Mouse (Mus musculus) T-helper 2 cell (primary cell): ENCODE results near the gene Nup85.

ENCODE experiments used
- in situ Hi-C: fragments of 300-600 bp; cut with MboI, MseI; formaldehyde crosslinking; loops from one replicate; pipeline ENCODE4 v1.15.1; 2025; ENCODE audit warnings: high pct_unique_total_duplicates

Gene Nup85

DNA sequence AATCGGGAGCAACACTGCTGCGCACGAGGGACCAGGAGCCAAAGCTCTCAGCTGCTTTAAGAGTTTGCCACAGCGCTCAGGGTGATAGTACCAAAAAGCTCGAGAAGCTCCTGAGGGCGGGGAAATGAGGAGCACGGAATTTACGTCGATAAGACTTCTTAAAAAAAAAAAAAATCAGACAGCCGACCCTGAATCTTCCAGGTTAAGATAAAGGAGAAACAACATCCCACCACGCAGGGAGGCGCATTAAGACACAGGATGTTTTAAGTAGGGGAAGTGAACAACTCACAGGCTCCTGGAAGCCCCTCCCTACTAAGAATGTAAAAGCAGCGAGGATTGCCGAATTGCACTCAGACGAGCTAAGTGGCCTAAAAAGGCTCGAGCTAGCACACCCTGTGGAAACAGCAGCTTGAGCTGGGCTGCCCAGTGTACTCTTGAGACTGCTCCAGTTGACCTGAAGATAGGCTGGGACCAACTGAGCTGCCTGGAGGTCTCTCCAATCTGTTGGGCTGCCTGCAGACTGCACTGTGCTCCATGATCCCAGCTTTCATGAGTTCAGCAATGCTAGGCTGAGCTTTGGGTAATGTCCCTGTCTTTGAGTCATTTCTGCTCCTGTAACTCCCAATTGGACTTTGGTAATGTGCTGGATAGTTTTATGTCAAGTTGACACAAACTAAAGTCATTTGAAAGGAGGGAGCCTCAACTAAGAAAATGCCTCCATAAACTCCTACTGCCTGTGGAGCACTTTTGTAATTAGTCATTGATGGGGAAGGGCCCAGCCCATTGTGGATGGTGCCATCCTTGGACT lies 49.1 kb downstream of the Nup85 start:
- in situ Hi-C loops: no loop called here

DNA sequence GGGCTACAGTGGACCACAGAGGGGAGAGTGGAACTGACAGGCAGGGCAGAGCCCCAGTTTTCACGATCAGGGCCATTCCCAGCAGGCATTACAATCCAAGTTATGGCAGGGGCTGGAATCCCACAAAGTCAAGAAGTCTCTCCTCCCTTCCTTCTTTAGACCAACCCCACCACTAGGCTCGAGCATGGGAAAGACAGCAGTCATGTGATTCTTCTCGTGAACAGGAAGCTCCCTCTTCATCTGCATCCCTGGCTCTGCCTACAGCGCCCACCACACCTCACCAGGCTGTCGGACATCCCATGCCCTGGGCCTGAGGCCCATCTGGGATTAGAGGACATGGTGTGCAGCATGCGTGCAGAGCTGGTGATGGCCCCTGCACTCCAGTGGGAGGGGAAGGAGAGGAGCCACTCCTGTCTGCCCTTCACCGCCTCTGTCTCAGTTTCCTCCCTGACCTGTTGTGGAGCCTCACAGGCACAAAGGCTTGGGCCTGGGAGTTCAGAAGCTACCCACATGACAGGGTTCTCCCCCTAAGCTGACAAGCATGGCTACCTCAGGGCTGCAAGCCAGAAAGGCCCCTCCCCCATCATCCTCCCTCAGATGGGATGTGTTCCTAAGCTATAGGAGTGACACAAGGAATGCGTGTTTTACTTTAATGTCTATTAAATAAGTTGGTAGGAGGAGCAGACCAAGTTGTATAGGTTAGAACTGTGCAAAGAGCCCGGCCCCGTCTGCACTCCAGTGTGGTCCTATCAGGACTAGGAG lies 50.3 kb downstream of the Nup85 start:
- in situ Hi-C loops: no loop called here

DNA sequence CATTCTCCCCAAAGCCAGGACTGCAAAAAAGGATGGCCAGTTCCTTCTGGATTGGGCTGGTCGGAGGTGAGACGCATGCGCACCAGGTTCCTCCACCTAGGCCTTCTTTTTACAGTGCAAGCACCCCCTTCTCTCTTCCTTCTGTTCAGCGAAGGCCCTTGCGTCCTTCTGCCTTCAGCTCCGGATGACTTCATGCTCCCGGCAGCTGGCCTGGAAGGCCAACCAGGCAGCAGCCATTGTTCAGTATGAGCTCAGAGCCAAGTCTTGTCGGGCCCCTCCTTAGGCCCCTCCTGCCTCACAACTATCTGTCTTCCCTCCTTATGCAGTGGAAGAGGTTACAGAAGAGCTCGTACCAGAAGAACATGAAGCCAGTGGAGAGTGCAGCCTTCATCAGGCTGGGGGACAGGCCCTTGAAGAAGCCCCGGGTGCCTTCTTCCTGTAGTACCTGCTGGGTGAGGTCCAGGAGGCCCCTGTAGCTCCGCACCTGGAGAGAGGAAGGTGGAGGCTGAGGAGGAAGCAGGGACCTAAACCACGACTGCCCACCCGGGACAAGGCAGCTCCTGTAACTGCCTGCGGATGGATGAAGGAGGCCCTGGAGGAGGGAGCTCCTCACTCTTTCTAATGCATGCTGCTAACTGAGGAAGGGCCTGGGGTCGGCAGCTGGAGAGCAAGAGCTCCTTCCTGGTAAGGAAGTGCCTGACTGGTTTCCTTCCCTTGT lies 51.0 kb downstream of the Nup85 start:
- in situ Hi-C loops: no loop called here

DNA sequence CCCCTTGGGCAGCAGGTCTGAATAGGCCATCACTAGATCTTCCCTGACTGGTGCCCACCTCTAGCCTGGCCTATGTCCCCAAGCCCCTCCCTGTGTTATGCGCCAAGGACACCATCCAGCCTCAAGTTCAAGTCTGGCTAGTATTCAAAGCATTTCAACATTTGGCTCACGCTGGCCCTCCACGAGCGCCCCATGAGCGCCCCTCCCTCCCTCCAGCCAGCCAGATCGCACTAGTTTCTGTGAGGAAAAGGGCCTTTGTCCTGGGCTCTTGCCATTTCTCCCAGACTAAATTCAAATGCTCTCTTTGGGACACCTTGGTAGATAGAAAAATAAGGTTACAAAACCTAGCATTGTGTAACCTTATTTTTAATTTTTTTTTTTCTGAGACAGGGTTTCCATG lies 51.6 kb downstream of the Nup85 start:
- in situ Hi-C loops: no loop called here

DNA sequence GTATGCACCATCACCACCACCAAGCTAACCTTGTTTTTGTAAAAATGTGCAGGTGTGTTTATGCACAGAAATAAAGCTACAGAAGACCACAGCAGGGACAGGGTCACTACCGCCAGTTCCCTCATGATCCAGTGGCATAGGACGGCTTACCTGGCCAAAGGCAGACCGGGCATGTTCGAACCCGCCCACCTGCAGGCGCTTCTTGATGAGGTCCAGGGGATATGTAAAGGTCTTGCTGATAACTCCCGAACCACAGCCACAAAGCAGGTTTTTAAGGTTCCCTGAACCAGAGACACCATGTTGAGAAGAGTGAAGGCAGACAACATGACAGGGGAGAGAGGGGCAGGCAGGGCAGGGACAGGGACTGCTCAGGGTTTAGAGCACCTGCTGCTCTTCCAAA lies 52.1 kb downstream of the Nup85 start:
- in situ Hi-C loops: no loop called here

DNA sequence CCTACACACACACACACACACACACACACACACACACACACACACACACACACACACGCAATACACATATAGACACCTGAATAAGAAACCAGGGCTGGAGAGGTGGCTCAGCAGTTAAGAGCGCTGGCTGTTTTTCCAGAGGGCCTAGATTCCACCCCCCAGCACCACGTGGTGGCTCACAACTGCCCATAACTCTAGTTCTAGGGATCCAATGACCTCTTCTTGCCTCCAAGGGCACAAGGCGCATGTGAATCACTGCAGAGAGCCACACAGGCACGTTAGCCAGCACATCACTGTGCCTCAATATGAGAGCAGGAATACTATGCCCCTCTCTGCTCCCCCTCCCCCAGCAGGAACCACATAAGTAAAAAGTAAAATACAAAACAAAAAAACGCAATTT lies 52.7 kb downstream of the Nup85 start:
- in situ Hi-C loops: no loop called here

DNA sequence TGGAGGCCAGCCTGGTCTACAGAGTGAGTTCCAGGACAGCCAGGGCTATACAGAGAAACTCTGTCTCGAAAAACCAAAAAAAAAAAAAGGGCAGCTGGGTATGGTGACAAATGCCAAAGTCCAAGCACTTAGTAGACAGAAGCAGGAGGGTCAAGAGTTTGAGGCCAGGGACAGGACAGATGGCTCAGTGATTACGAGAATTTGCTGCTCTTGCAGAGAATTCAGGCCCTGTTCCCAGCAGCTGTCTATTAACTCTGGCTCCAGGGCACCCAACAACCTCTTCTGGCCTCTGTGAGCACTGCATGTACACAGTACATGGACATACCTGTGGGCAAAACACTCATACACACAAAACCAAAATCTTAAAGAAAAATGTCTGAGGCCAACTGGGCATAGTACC lies 53.8 kb downstream of the Nup85 start:
- in situ Hi-C loops: no loop called here

DNA sequence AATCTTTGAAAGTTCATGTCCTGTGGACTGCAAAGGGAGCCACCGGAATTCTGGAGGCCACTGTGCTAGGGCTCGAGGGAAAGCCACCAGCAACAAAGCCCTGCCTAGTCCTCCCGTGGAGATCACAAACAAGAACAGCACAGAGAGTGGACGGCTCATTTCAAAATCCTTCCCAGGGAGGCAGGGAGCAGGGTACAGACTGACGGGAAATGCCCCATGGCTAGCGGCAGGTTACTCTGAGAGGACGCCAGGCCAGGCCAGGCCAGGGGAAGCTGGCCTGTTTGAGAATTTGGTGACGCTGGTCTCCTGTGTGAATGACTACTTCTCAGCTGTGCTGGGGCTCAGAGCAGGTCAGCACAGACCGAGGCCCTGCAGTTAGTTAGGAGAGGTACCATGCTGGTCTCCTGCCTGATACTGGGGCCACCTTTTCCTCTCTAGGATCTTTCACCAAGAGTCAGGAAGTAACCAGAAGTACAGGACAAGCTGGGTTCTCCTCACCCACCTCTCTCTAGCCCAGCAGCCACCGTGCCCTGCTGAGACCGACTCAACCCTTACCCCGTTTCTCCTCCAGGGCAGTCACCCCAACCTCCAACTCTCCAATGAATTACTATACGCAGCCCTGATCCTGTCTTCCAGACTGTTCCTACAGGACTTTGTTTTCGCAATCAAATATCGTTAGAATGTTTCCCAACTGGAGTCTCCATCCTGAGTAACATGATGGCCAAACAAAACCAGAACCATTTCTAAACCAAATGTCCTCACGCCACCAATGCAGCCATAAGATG lies 54.7 kb downstream of the Nup85 start:
- in situ Hi-C loops: no loop called here

DNA sequence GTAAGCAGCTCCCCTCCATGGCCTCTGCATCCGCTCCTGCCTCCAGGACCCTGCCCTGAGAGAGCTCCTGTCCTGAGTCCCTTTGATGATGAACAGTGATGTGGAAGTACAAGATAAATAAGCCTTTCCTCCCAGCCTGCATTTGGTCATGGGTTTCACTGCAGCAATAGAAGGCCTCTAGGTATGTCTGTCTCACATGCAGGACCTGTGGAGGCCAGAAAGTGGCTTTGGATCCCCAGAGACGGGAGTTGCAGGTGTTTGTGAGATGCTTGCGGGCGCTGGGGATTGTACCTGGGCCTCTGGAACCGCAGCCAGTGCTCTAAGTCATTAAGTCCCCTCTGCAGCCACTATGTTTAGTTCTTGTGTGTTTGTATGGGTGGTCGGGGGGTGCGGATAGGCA lies 55.7 kb downstream of the Nup85 start:
- in situ Hi-C loops: no loop called here

DNA sequence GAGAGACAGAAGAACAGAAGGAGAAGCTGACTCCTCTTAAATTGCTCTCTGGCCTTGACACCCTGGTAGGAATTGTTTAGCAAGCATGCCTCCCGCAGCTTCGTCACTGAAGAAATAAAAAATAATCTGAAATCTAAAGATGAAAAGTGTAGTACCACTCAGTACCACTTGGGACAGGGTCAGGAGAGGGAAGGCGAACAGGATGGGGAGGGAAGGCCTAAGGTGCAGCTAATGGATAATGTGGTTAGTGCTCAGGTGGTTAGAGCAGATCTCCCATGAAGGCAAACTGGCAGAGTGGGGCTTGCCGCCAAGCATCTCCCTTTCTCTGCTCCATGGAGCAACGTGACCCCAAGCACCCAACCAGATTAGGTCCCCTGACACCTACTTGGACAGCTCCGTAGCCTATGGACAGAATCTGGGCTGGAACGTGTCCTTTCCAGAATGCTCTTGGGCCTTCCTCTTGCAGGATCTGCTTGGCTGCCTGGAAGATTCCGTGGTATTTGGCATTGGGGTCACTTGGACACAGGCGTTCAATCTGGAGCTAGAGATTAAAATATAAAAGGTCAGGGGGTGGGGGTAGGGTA lies 59.3 kb downstream of the Nup85 start:
- in situ Hi-C loops: no loop called here

DNA sequence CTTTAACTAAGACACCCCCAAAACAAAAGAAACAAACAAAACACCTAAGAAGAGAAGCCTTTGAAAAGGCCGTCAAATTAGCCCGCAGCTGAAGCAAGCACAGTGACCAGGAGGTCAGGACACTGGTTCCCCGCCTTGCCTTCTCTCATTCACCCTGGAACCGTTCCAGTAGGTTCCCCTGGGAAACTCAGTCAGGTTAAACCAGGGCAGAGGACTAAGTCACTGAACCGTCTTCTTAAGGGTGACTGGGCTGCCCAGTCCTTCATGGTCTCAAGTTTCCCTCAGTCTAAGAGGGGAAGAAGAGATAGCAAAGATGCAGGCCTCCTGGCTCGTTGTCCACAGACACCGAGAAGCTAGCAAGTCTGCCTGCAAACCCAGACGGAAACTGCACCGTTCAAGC lies 61.6 kb downstream of the Nup85 start:
- in situ Hi-C loops: loop anchor here (25.0 kb wide), 1 partner anchor 786 kb away; the partner anchor contains the start of gene Rnf157

DNA sequence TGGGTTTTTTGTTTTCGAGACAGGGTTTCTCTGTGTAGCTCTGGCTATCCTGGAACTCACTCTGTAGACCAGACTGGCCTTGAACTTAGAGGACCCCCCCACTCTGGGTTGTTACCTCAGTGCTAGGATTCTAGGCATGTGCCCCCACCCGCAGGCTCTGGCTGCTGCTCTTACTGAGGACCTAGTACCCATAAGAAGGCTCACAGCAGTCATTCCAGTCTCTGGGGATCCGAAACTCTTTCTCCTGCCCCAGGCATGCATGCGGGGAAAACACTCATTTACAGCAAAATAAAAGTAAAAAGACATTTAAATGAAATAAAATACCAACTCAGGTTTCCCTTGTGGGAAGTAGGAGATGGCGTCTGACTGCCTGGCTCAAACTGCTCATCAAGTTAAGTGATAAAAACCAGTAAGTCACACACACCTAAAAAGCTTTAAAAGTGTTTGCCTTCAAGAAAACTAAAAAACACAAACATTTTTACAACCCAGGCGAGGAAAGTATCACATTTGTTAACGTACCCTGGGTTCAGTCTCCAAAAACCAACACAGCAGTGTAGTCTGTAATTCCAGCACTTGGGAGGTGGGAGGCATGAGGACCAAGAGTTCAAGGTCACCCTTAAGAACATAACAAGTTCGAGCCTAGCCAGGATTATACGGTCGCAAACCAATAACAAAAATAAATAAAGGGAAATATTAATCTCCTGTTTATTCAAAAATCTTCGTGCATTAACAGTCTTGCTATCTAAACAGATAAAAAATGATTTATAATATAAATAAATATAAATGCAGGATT lies 62.8 kb downstream of the Nup85 start:
- in situ Hi-C loops: loop anchor here (25.0 kb wide), 1 partner anchor 785 kb away; the partner anchor contains the start of gene Rnf157

DNA sequence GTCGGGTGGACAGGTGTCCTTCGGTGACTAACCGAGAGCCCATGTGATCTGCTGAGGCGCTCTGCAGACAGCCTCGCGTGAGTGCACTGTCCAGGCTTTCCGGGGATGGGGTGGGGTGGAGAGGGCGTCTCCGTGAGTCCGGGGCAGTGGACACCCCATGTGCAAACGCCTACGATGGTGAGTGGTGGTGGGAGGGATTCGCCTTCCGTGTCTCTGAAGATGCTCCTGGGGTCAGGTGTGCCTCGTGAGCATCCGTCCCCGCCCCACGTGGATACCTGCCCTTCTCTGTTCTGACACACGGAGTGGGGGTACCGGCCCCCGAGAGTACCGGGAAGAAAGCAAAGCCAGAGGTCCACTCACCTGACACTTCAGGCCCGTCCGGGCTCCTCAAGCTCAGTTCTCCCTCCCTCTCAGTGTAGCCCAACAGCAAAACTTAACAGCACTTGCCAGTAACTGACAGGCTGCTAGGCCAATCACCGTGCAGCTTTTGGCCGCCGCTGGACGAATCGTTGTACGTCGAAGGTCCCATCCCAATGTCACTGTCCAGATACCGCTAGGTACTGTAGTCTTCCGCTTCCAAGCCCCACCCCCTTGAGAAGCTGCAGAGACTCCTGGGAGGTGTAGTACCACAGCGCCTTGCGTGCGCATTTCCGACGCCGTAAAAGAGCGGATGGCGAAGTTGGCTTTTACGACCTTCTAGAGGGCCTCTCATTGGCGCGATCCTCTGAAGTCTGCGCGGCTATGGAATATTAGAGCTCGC lies 63.7 kb downstream of the Nup85 start, which contains the start of gene Slc25a19:
Gene Slc25a19, minus strand, starts transcription at position 591 of the 760 bp plus-strand sequence.
- in situ Hi-C loops: loop anchor here (25.0 kb wide), 1 partner anchor 784 kb away; the partner anchor contains the start of gene Rnf157

DNA sequence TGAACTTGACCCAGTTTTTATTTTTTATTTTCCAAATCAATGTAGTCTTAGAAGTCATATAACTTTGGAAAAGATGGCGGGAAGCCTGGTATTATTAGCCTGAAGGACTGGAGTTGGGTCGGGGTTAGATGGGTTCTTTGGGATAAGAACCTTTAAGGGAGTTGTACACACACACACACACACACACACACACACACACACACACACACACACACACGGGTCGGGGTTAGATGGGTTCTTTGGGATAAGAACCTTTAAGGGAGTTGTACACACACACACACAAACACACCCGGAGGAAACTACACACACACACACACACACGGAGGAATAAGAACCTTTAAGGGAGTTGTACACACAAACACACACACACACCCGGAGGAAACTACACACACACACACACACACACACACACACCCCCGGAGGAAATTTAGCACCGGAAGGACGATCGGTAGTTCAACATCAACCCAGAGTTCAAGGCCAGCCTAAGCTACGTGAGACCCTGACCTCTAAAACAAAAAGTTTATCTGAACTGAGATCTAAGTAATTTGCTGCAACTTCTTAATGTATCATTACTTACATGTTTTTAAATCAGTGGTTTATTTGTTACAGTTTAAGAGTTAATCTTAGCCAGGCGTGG lies 64.3 kb downstream of the Nup85 start:
- in situ Hi-C loops: loop anchor here (25.0 kb wide), 1 partner anchor 784 kb away; the partner anchor contains the start of gene Rnf157

DNA sequence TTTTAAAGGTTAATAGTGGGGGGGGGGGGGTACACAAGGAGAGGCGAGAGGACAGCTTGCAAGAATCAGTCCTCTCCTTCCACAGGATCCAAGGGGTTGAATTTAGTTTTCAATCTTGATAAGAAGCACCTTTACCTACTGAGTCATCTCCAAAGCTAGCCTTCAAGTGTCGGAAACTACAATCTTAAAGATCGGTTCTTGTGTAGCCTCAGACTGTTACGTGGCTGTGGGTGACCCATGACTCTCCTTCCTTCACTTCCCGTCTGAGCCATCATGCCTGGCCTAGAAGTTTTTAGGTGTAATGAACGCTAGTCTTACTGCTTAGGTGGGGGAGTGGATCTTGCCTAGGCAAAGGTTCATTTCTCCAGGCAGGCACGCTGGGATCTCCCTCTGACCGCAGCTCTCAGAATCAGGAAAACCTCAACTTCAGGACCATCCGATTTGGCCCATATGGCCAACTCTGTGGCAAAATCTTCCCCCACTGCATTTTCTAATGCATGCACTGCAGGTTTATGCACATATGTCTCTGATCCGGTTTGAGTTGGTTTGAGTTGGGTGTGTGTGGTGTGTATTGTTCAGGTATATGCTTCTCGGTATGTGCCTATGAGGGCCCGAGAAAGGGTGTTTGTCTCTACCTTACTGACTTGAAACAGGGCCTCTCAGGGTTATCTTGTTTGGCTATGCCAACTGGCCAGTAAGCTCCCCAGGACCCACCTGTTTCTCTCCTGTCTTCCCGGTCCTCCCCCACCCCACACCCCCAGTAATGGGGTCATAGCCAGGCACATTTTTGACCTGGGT lies 65.7 kb downstream of the Nup85 start:
- in situ Hi-C loops: loop anchor here (25.0 kb wide), 1 partner anchor 782 kb away; the partner anchor contains the start of gene Rnf157

DNA sequence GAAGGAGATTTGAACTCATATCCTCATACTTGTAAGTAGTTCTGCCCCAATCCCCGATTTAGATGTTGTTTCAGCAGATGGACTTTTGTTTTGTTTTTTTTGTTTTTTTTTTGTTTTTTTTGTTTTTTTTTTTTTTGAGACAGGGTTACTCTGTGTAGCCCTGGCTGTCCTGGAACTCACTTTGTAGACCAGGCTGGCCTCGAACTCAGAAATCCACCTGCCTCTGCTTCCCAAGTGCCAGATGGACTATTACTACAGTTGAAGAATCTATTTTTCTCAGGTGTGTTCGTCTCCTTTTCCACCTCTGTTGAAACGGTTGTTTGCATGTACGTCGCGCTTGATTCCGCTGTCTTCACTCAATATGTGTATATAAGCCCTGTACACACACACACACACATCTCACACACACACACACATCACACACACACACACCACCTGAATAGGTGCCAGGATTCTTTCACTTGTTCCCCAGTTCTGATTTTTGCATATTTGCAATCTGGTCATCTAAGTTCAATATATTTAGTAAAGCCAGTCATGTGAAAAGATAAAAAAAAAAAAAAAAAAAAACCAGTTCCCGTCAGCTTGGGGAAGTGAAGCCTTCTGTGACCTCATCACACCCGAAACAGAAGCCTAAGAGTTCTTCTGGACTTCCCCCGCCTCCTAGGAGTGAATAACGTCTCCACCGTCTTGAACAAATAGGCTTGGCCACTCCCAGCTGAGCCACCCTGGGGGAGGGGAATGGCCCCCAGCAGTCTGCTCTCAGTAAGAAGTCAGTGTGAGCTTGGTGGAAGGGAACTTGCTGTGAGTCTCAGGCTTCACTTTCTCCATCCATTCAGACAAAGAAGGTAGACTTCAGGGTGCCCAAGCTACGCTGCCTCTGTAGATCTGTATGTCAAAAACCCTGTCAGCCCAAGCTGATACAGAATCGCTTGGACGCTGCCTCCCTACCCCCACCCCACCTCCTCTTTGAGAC lies 66.6 kb downstream of the Nup85 start:
- in situ Hi-C loops: loop anchor here (25.0 kb wide), 1 partner anchor 781 kb away; the partner anchor contains the start of gene Rnf157
